Mouse (Mus musculus): ENCODE data around the gene Elmsan1.
A peak's percentile ranks its signal among the peaks of the same experiment; 100 is the strongest.
"Not testable (repeated sequence)": the region's sequence is repeated elsewhere in the genome, so short reads cannot be mapped to it uniquely, and the experiment has no call there.

Elmsan1 gene

GRCm38 (mm10) chr12:84107692-84108091 is 111.0 kb downstream of the Elmsan1 start:
- Histone ChIP-seq H3K9me3 (ENCODE audit: low read length) (no peaks in the 10 kb centered on the region), H3K36me3 (ENCODE audit: insufficient read depth, low read length) (no peaks in the 10 kb centered on the region), H3K4me1 (replicated peaks; ENCODE audit: low read depth, low read length) (peaks cover 6% of the 10 kb centered on the region), H3K27me3 (ENCODE audit: insufficient read depth, low read length) (no peaks in the 10 kb centered on the region), H3K4me3 (replicated peaks; ENCODE audit: low read length) (no peak overlapping the region)
- TF ChIP-seq POU5F1 (IDR thresholded peaks at IDR 0.05; ENCODE audit: borderline replicate concordance, low read length) (no peak), NANOG (IDR thresholded peaks at IDR 0.05; ENCODE audit: borderline replicate concordance, low read length) (no peak), CTCF (conservative IDR thresholded peaks at IDR 0.05; ENCODE audit: low read length) (no peak)

DNA sequence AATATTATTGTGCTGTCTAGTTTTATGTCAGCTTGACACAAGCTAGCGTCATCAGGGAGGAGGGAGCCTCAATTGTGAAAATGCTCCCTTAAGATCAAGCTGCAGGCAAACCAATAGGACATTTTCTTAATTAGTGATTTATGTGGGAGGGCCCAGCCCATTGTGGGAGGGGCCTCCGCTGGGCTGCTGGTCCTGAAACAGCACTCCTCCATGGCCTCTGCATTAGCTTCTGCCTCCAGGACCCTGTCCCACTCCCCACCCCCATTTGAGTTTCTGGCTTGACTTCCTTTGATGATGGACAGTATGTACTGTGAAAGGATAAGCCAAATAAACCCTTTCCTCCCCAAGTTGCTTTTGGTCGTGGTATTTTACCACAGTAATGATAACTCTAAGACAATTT is 111.7 kb downstream of the Elmsan1 start:
- Histone ChIP-seq H3K4me3 (replicated peaks; ENCODE audit: low read length) (no peak overlapping the region), H3K4me1 (replicated peaks; ENCODE audit: low read depth, low read length) (peaks cover 6% of the 10 kb centered on the region), H3K27me3 (ENCODE audit: insufficient read depth, low read length) (peaks cover 3% of the 10 kb centered on the region), H3K9me3 (ENCODE audit: low read length) (no peaks in the 10 kb centered on the region), H3K36me3 (ENCODE audit: insufficient read depth, low read length) (no peaks in the 10 kb centered on the region)
- TF ChIP-seq POU5F1 (IDR thresholded peaks at IDR 0.05; ENCODE audit: borderline replicate concordance, low read length): no peak
- TF ChIP-seq NANOG (IDR thresholded peaks at IDR 0.05; ENCODE audit: borderline replicate concordance, low read length): no peak
- TF ChIP-seq CTCF (conservative IDR thresholded peaks at IDR 0.05; ENCODE audit: low read length): no peak

GRCm38 (mm10) chr12:84101493-84101845 is 117.2 kb downstream of the Elmsan1 start:
- no peak for TF ChIP-seq NANOG (IDR thresholded peaks at IDR 0.05; ENCODE audit: borderline replicate concordance, low read length)
- no peak for TF ChIP-seq POU5F1 (IDR thresholded peaks at IDR 0.05; ENCODE audit: borderline replicate concordance, low read length)
- no peak for TF ChIP-seq CTCF (conservative IDR thresholded peaks at IDR 0.05; ENCODE audit: low read length)
- Histone ChIP-seq H3K4me1 (replicated peaks; ENCODE audit: low read depth, low read length) (no peaks in the 10 kb centered on the region), H3K27me3 (ENCODE audit: insufficient read depth, low read length) (peaks cover 33% of the 10 kb centered on the region), H3K9me3 (ENCODE audit: low read length) (no peaks in the 10 kb centered on the region), H3K36me3 (ENCODE audit: insufficient read depth, low read length) (no peaks in the 10 kb centered on the region), H3K4me3 (replicated peaks; ENCODE audit: low read length) (peak overlapping the region; percentile 78)

DNA sequence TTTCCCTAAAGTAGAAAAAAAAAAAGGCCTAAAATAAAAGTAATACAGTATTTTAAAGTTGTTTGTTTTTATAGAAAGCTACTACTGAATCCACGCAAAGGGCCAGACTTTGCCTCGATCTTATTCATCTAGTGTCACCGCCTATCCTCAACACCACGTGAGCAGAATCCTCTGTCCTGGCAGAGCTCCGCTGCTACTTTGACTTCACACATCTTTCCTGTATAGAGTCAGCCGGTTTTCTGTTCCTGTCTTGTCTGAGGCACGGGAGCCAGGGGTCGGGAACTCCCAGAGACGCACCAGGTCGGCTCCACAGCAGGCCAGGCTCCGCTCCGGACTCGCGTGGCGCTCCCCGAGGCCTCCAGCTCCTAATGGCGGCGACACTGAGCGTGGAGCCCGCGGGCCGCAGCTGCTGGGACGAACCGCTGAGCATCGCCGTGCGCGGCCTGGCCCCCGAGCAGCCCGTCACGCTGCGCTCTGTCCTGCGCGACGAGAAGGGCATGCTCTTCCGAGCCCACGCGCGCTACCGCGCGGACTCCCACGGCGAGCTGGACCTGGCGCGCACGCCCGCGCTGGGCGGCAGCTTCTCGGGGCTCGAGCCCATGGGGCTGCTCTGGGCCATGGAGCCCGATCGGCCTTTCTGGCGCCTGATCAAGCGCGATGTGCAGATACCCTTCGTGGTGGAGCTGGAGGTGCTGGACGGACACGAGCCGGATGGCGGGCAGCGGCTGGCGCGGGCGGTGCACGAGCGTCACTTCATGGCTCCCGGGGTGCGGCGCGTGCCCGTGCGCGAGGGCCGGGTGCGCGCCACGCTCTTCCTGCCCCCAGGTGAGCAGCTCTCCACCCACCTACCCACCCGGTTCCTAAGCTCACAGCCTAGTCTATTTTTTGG is 117.8 kb downstream of the Elmsan1 start, which contains the start of gene Acot6:
Gene Acot6, plus strand, starts transcription at position 51 of the 889 bp plus-strand sequence.
- peak within 1 kb of the TSS; percentile 78 for H3K4me3 ChIP-seq (replicated peaks; ENCODE audit: low read length)
- peaks cover 33% of the 10 kb centered on the region for H3K27me3 ChIP-seq (ENCODE audit: insufficient read depth, low read length)
- not testable (repeated sequence) for H3K36me3 ChIP-seq (ENCODE audit: insufficient read depth, low read length); H3K9me3 ChIP-seq (ENCODE audit: low read length); H3K4me1 ChIP-seq (replicated peaks; ENCODE audit: low read depth, low read length)

- no peak for TF ChIP-seq POU5F1 (IDR thresholded peaks at IDR 0.05; ENCODE audit: borderline replicate concordance, low read length)
- TF ChIP-seq CTCF (conservative IDR thresholded peaks at IDR 0.05; ENCODE audit: low read length): no peak
- TF ChIP-seq NANOG (IDR thresholded peaks at IDR 0.05; ENCODE audit: borderline replicate concordance, low read length): no peak
- H3K4me3 ChIP-seq (replicated peaks; ENCODE audit: low read length): no peak overlapping the region
- peaks cover 12% of the 10 kb centered on the region for H3K9me3 ChIP-seq (ENCODE audit: low read length)
- peaks cover 33% of the 10 kb centered on the region for H3K27me3 ChIP-seq (ENCODE audit: insufficient read depth, low read length)
- no peaks in the 10 kb centered on the region for H3K4me1 ChIP-seq (replicated peaks; ENCODE audit: low read depth, low read length)
- H3K36me3 ChIP-seq (ENCODE audit: insufficient read depth, low read length): no peaks in the 10 kb centered on the region
Measured at GRCm38 (mm10) chr12:84100071-84100470, 118.6 kb downstream of the Elmsan1 start.

DNA sequence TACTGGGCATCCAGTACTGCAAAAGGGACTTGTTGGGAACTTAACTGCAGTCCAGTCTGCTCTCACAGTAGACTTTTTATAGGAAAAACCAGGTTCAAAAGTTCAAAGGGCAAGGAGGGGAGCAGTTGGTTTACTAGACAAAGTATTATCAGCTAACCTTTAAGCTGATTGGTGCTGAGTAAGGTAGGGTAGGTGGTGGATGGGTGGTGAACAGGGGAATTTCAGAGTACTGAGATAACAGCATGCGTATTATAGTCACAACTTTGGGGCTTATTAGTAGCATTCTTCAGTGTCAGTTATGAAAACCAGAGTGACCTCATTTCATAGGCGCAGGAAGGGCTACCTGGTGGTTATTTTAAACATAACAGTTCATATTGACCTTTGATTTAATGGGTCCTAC is 119.1 kb downstream of the Elmsan1 start:
- H3K9me3 ChIP-seq (ENCODE audit: low read length): peaks cover 16% of the 10 kb centered on the region
- TF ChIP-seq CTCF (conservative IDR thresholded peaks at IDR 0.05; ENCODE audit: low read length) (no peak), NANOG (IDR thresholded peaks at IDR 0.05; ENCODE audit: borderline replicate concordance, low read length) (no peak), POU5F1 (IDR thresholded peaks at IDR 0.05; ENCODE audit: borderline replicate concordance, low read length) (no peak)
- H3K36me3 ChIP-seq (ENCODE audit: insufficient read depth, low read length): no peaks in the 10 kb centered on the region
- H3K27me3 ChIP-seq (ENCODE audit: insufficient read depth, low read length): peaks cover 33% of the 10 kb centered on the region
- no peak overlapping the region for H3K4me3 ChIP-seq (replicated peaks; ENCODE audit: low read length)
- H3K4me1 ChIP-seq (replicated peaks; ENCODE audit: low read depth, low read length): no peaks in the 10 kb centered on the region
